Mouse (Mus musculus) liver, embryonic 14.5 days (tissue): Measurements from ENCODE around the gene Fam114a2. TPM values are rescaled to one million over a fixed set of nuclear protein-coding genes. Genes with fewer than 3 reads are reported as not detected.

Source experiments
- ATAC-seq: fragments of 200-750 bp; cut with Nextera tagmentation; 2 replicates; pipeline ENCODE4 v1.8.0; 2017; ENCODE audit warnings: moderate number of reproducible peaks, mild to moderate bottlenecking, moderate library complexity; ENCODE audit not compliant: insufficient read depth
- DNase-seq, 3 experiments: peaks; one replicate each; pipeline ENCODE4 v3.0.0-alpha.2; 2012 to 2013; ENCODE audit warnings: low read depth in 3 of 3, low spot score in 3 of 3
- H3K27ac ChIP-seq: fragments of 300-500 bp; sonication (generic); 2 replicates; pipeline ENCODE4 v1.5.1; 2014; ENCODE audit warnings: moderate library complexity, mild to moderate bottlenecking, control low read depth, inconsistent platforms
- H3K27me3 ChIP-seq: fragments of 300-500 bp; sonication (generic); 2 replicates; pipeline ENCODE4 v1.6.1; 2014; ENCODE audit warnings: mild to moderate bottlenecking, low read length, moderate library complexity; ENCODE audit not compliant: control insufficient read depth, insufficient read depth
- H3K36me3 ChIP-seq: fragments of 300-500 bp; sonication (generic); replicated peaks from 2 replicates; pipeline ENCODE4 v1.6.1; 2014; ENCODE audit warnings: low read depth; ENCODE audit not compliant: control insufficient read depth, insufficient read depth
- H3K4me1 ChIP-seq, 2 experiments: fragments of 200-500 bp in 1 of 2; fragments of 300-500 bp in 1 of 2; sonication (generic) in 1 of 2; replicated peaks; 2 replicates each; pipeline ENCODE4 v1.6.1; 2012 to 2014; ENCODE audit warnings: antibody characterized with exemption in 1 of 2, inconsistent platforms in 1 of 2, low read length in 1 of 2; ENCODE audit not compliant: control insufficient read depth in 2 of 2, insufficient read depth in 2 of 2
- H3K4me2 ChIP-seq: fragments of 300-500 bp; sonication (generic); 2 replicates; pipeline ENCODE4 v1.6.1; 2014; ENCODE audit warnings: low read depth, mild to moderate bottlenecking, control low read depth, moderate library complexity
- H3K4me3 ChIP-seq, 2 experiments: fragments of 200-500 bp in 1 of 2; fragments of 300-500 bp in 1 of 2; sonication (generic) in 1 of 2; 2 replicates each; pipeline ENCODE4 v1.5.1; 2012 to 2014; ENCODE audit warnings: low read depth in 2 of 2, low read length in 2 of 2, mild to moderate bottlenecking in 2 of 2, control low read depth in 1 of 2, inconsistent platforms in 1 of 2, moderate library complexity in 1 of 2; ENCODE audit not compliant: insufficient read depth in 1 of 2
- H3K9ac ChIP-seq: fragments of 300-500 bp; sonication (generic); replicated peaks from 2 replicates; pipeline ENCODE4 v1.6.1; 2014; ENCODE audit warnings: mild to moderate bottlenecking, control low read depth, moderate library complexity
- H3K9me3 ChIP-seq: fragments of 300-500 bp; sonication (generic); 2 replicates; pipeline ENCODE4 v1.6.1; 2016; ENCODE audit warnings: low read length, mixed read lengths; ENCODE audit not compliant: control insufficient read depth
- CTCF ChIP-seq: IDR thresholded peaks from 2 replicates; pipeline ENCODE4 v1.5.1; 2016; ENCODE audit warnings: antibody characterized with exemption, low read depth, control low read depth
- EP300 ChIP-seq: IDR thresholded peaks from 2 replicates; pipeline ENCODE4 v1.6.1; 2016; ENCODE audit warnings: antibody characterized with exemption, low read depth
- WGBS: fragments of 180-500 bp; shearing (Covaris S2); extraction: QIAGEN DNeasy Blood & Tissue Kit; methylation state at CpG from one replicate; pipeline ENCODE4 v1.1.7; 2014; ENCODE audit not compliant: insufficient replicate concordance; 5-methylcytosine and 5-hydroxymethylcytosine counted together
- polyA plus RNA-seq, 2 experiments: library from polyadenylated mRNA; depleted of rRNA in 1 of 2; stranded (reverse) in 1 of 2; unstranded in 1 of 2; fragments of >200 nt; fragmentation: Nextera tagmentation in 1 of 2; extraction: Ambion mirVana in 1 of 2; gene quantifications; 2 replicates each; pipeline versions ENCODE4 v1.2.1 to v1.2.3; 2012 to 2014

The Fam114a2 gene
- polyA plus RNA-seq, 2 experiments, result 15.3 to 18.8 TPM

DNA sequence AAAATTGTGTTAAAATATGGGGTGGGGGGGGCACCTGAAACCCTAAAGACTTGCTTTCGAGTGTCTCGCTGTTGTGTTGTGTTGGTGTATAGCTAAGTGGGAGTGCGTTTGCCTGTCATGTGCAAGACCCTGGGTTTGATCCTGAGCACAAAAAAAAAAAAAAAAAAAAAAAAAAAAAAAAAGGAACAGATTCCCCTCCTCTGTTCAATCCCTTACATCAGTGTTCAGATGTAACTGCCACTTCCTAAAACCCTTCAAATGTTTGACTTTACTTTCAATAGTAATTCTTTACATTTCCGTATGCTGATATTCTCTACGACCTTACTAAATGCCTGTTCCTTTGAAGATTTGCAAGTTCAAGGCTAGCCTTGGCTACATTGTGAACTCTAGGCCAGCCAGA is 887 bp upstream of the Fam114a2 start:
- Histone ChIP-seq H3K4me2 (peak overlapping the region; percentile 89), H3K4me3 (peak overlapping the region; percentile 28 to 97; a peak in 3 of 4 replicates)
- 68% methylated on average over 5 of the region's 5 CpGs for WGBS

DNA sequence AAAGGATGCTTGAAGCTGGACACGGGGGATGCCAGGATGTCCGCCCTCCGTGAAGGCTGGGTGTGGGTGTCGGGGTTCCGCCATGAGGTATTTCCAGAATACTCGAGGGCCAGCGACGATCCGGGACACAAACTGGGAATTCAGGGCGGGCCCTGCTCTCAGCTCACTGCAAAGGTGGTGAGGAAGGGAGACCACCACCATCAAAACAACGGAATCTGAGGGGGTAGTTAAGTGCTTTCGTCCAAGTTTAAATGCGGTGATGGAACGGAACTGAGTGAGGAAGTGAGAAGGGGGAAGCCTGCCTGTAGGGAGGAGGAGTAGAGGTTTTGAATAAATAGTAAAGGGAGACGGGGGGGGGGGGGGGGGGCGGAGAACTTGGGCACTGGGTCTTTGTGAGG is 333 bp upstream of the Fam114a2 start:
- Histone ChIP-seq H3K4me1 (peaks cover 9 to 11% of the 10 kb centered on the region in 2 experiments), H3K4me2 (peak overlapping the region; percentile 89), H3K27me3 (no peaks in the 10 kb centered on the region), H3K9ac (peak overlapping the region; percentile 90), H3K36me3 (peaks cover 2% of the 10 kb centered on the region), H3K4me3 (peak overlapping the region; percentile 93 to 97), H3K27ac (no peak overlapping the region), H3K9me3 (no peaks in the 10 kb centered on the region)
- WGBS, result under 1% methylated on average over 15 of the region's 16 CpGs
- peak; percentile 42; the same call in 1 of the 2 replicates for ATAC-seq
- no peak for DNase-seq
- TF ChIP-seq CTCF (no peak), EP300 (no peak)

More for the DNA sequence above, 887 bp upstream of the Fam114a2 start:
- DNase-seq (no peak), ATAC-seq (no peak)
- Histone ChIP-seq H3K36me3 (no peaks in the 10 kb centered on the region), H3K27ac (no peak overlapping the region), H3K27me3 (no peaks in the 10 kb centered on the region), H3K9ac (peak overlapping the region; percentile 90), H3K4me1 (peaks cover 9 to 11% of the 10 kb centered on the region in 2 experiments), H3K9me3 (no peaks in the 10 kb centered on the region)
- TF ChIP-seq CTCF, result no peak
- no peak for TF ChIP-seq EP300

DNA sequence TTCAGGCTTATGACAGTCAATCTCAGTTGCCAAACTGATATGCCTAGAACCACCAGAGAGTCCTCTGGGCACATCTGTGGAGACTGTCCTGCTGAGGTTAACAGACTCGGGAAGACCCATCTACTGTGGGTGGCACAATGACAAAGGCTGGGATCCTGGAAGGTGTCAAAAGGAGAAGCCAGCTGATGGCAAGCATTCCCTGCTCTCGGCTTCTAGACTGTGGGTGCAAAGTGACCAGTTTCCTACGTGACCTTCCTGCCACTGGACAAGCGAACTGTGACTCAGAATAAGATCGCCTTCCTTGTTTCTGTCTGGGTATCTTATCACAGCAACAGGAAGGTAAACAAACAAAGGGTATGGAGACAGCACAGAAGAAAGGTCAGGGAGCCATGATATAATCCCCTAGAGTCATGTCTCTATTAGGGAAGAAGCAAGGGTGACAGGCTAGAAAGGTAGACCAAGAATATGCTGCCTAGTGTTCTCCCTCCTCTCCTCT is 1.4 kb downstream of the Fam114a2 start:
- Histone ChIP-seq H3K4me2 (peak overlapping the region; percentile 89), H3K36me3 (peaks cover 8% of the 10 kb centered on the region), H3K4me3 (no peak overlapping the region), H3K9me3 (no peaks in the 10 kb centered on the region), H3K27me3 (no peaks in the 10 kb centered on the region), H3K9ac (no peak overlapping the region), H3K27ac (no peak overlapping the region), H3K4me1 (peaks cover 9 to 11% of the 10 kb centered on the region in 2 experiments)
- WGBS, result 60% methylated on average over 5 of the region's 5 CpGs
- no peak for TF ChIP-seq EP300
- no peak for TF ChIP-seq CTCF
- ATAC-seq (no peak), DNase-seq (no peak)

DNA sequence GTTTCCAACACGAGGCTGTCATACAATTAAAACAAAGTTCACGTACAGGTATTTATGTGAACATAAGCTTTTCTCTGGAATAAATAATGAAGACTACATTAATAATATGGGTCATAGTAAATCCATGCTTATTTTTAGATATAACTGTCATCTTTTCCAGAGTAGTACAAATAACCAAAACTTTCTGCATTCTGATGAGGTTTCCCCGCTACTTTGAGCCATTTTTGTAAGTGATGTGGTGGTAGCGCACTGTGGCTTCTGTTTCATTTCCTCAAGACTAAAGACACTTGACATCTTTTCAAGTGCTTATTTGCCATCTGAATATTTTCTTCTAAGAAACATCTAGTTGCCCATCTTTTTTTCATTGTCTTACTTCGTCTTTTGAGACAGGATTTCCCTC is 3.2 kb downstream of the Fam114a2 start:
- H3K27ac ChIP-seq, result no peak overlapping the region
- no peaks in the 10 kb centered on the region for H3K27me3 ChIP-seq
- peaks cover 11% of the 10 kb centered on the region for H3K36me3 ChIP-seq
- H3K9me3 ChIP-seq, result no peaks in the 10 kb centered on the region
- peaks cover 9 to 11% of the 10 kb centered on the region in 2 experiments for H3K4me1 ChIP-seq
- DNase-seq (no peak), ATAC-seq (no peak)
- H3K9ac ChIP-seq, result no peak overlapping the region
- WGBS, result 79% methylated on average over 5 of the region's 5 CpGs
- no peak overlapping the region for H3K4me2 ChIP-seq
- TF ChIP-seq CTCF (no peak), EP300 (no peak)
- H3K4me3 ChIP-seq, result no peak overlapping the region

DNA sequence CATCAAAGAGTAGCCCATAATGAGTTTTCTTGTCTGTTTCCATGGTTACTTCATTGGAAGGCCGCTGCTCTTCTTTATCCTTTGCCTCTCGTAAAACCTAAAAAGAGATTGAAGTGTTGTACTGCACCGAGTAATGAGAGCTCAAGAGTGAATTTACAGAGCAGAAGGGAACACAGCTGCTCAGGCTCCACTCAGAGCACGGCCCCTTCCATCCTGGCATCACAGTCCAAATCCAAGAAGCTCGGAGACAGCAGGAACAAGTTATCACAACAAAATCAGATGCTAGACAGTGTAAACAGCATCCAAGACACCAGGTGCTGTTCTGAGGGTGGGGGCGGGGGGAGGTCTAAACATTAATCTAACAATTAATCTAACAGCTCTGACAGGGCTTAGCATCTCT is 11.5 kb downstream of the Fam114a2 start:
- 74% methylated on average over 6 of the region's 6 CpGs for WGBS
- H3K4me3 ChIP-seq, result no peak overlapping the region
- ATAC-seq, result no peak
- H3K36me3 ChIP-seq, result peaks cover 18% of the 10 kb centered on the region
- H3K27me3 ChIP-seq, result no peaks in the 10 kb centered on the region
- H3K4me1 ChIP-seq, result 0 out of 4 replicates have a peak, but pooled peaks cover 0 to 2% of the 10 kb centered on the region in 2 experiments
- H3K9me3 ChIP-seq, result no peaks in the 10 kb centered on the region
- no peak overlapping the region for H3K4me2 ChIP-seq
- DNase-seq, result no peak
- H3K27ac ChIP-seq, result no peak overlapping the region
- no peak overlapping the region for H3K9ac ChIP-seq
- no peak for TF ChIP-seq CTCF
